Comparison of ENCODE assay signal across 18 mouse cellular contexts in genomic region chr3:157865848-157866247, GRCm38 (mm10). TPM values are rescaled to one million over a fixed set of nuclear protein-coding genes. Genes with fewer than 3 reads are reported as not detected.
"Had no signal": no experiment of that assay in that cellular context is flagged by ENCODE, and none has a peak within 500 bp of the region (broad histone marks: within the 10 kb centered on the region; RNA-seq: fewer than 3 reads in every experiment).

No protein-coding gene starts in this region.

- H3K4me3 ChIP-seq: heart, adult 2 months; heart, embryonic 13.5 days; heart, embryonic 15.5 days; hindbrain, embryonic 15.5 days; left cerebral cortex, adult 2 months; limb, embryonic 13.5 days; limb, embryonic 15.5 days; liver, embryonic 12.5 days had no signal

- ATAC-seq: hindbrain, postnatal 0 days; liver, embryonic 12.5 days had no signal

- H3K27ac ChIP-seq: heart, adult 2 months; heart, embryonic 13.5 days; heart, embryonic 15.5 days; hindbrain, embryonic 15.5 days; hindbrain, postnatal 0 days; left cerebral cortex, adult 2 months; limb, embryonic 13.5 days; limb, embryonic 15.5 days; liver, embryonic 12.5 days; liver, embryonic 14.5 days had no signal

- H3K4me2 ChIP-seq: heart, embryonic 11.5 days; heart, embryonic 13.5 days; heart, embryonic 15.5 days; hindbrain, embryonic 15.5 days; limb, embryonic 13.5 days; limb, embryonic 15.5 days; liver, embryonic 12.5 days had no signal

- H3K9me3 ChIP-seq: heart, embryonic 13.5 days; heart, embryonic 15.5 days; hindbrain, embryonic 15.5 days; limb, embryonic 13.5 days; limb, embryonic 15.5 days; liver, embryonic 12.5 days had no signal

- H3K36me3 ChIP-seq: heart, embryonic 13.5 days; heart, embryonic 15.5 days; hindbrain, embryonic 15.5 days; limb, embryonic 13.5 days; limb, embryonic 15.5 days; liver, embryonic 12.5 days had no signal

- H3K4me1 ChIP-seq: heart, embryonic 13.5 days; heart, embryonic 15.5 days; hindbrain, embryonic 15.5 days; limb, embryonic 13.5 days; limb, embryonic 15.5 days; liver, embryonic 12.5 days had no signal

- H3K27me3 ChIP-seq: heart, embryonic 13.5 days; heart, embryonic 15.5 days; hindbrain, embryonic 15.5 days; limb, embryonic 13.5 days; limb, embryonic 15.5 days; liver, embryonic 12.5 days had no signal

- DNase-seq: gastrocnemius, postnatal 14 days; heart, adult 2 months; heart, postnatal 14 days; heart, postnatal 36 days; kidney, adult 18-20 months; kidney, postnatal 10 days; left cerebral cortex, postnatal 4 days had no signal

- H3K9ac ChIP-seq: heart, embryonic 13.5 days; heart, embryonic 15.5 days; hindbrain, embryonic 15.5 days; limb, embryonic 13.5 days; limb, embryonic 15.5 days; liver, embryonic 12.5 days; liver, embryonic 14.5 days had no signal

RNA-seq across cellular contexts. Expression of gene Cth, which starts 59.0 kb away (rescaled TPM):
- total RNA-seq: hematopoietic stem cell, adult 5-6 weeks had no signal
